Mouse (Mus musculus) intestine, postnatal 0 days (tissue): ENCODE measurements around the gene Ppp1r3a. TPM values are rescaled to one million over a fixed set of nuclear protein-coding genes. Genes with fewer than 3 reads are reported as not detected.

ENCODE experiments used
- ATAC-seq: fragments of 200-750 bp; cut with Nextera tagmentation; 2 replicates; pipeline ENCODE4 v1.8.0; 2017; ENCODE audit warnings: mild to moderate bottlenecking, moderate TSS enrichment, moderate library complexity
- H3K27ac ChIP-seq: fragments of 300-500 bp; sonication (generic); 2 replicates; pipeline ENCODE4 v1.5.1; 2014; ENCODE audit warnings: mild to moderate bottlenecking, low read depth, low read length, moderate library complexity
- H3K27me3 ChIP-seq: fragments of 300-500 bp; sonication (generic); replicated peaks from 2 replicates; pipeline ENCODE4 v1.6.1; 2014; ENCODE audit warnings: low read length, mixed read lengths; ENCODE audit not compliant: control insufficient read depth, insufficient read depth
- H3K36me3 ChIP-seq: fragments of 300-500 bp; sonication (generic); 2 replicates; pipeline ENCODE4 v1.6.1; 2014; ENCODE audit warnings: mild to moderate bottlenecking, moderate library complexity; ENCODE audit not compliant: control insufficient read depth, insufficient read depth
- H3K4me1 ChIP-seq: fragments of 300-500 bp; sonication (generic); replicated peaks from 2 replicates; pipeline ENCODE4 v1.6.1; 2014; ENCODE audit warnings: antibody characterized with exemption, low read length, mixed read lengths; ENCODE audit not compliant: control insufficient read depth, insufficient read depth
- H3K4me2 ChIP-seq: fragments of 300-500 bp; sonication (generic); replicated peaks from 2 replicates; pipeline ENCODE4 v1.6.1; 2014; ENCODE audit warnings: low read depth, mild to moderate bottlenecking, moderate library complexity
- H3K4me3 ChIP-seq: fragments of 300-500 bp; sonication (generic); 2 replicates; pipeline ENCODE4 v1.5.1; 2014; ENCODE audit warnings: low read depth, low read length
- H3K9ac ChIP-seq: fragments of 300-500 bp; sonication (generic); 2 replicates; pipeline ENCODE4 v1.6.1; 2014; ENCODE audit warnings: mild to moderate bottlenecking, low read depth, low read length
- H3K9me3 ChIP-seq: fragments of 300-500 bp; sonication (generic); 2 replicates; pipeline ENCODE4 v1.6.1; 2016; ENCODE audit warnings: mixed run types; ENCODE audit not compliant: control insufficient read depth
- CTCF ChIP-seq: sonication (generic); IDR thresholded peaks from 2 replicates; pipeline ENCODE4 v1.5.1; 2016; ENCODE audit warnings: low read depth, mild to moderate bottlenecking, control low read depth, antibody characterized with exemption, moderate library complexity
- WGBS: fragments of 180-500 bp; shearing (Covaris S2); extraction: QIAGEN DNeasy Blood & Tissue Kit; methylation state at CpG from one replicate; pipeline ENCODE4 v1.1.7; 2014; 5-methylcytosine and 5-hydroxymethylcytosine counted together
- polyA plus RNA-seq: library from polyadenylated mRNA; unstranded; fragments of >200 nt; fragmentation: Nextera tagmentation; extraction: Ambion mirVana; gene quantifications from 2 replicates; pipeline ENCODE4 v1.2.1, GENCODE M21; 2015

The Ppp1r3a gene
- polyA plus RNA-seq, result not detected in 2 replicates

DNA sequence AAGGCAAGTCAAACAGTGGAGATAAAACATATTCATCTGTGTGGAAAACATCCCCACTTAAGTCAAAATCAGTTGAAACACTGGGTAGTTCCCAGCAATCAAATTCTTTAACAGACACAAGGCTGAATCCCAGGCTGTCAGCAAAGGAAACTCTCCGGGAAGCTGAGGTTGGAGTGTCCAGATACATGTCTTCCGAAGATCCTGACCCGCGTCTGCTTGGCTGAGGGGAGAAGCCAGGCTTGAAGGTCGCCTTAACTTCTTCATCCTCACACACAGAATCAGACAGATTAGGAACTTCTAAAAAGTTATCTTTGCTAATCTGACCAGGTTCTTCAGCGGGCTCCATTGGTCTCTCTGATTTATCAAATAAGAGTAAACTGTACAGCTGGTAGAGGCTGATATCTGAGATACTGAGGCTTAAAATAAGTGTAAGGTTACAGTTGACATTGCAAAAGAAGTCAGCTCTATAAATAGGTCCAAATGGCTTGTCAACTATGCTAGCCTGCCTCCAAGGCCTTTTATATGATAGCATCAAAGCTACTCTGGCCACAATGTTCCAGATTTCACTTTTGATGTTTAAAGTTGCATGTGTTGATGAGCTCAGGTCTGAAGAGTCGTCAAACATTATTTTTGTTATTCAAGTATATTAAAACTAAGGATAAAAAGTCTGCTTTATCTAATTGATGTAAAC lies at the start of gene Ppp1r3a:
Ppp1r3a (minus strand) TSS at position 374 of the 691 bp plus-strand sequence.
- no peak for TF ChIP-seq CTCF
- Histone ChIP-seq H3K27me3 (no peaks in the 10 kb centered on the region), H3K4me2 (no peak within 1 kb of the TSS), H3K27ac (no peak within 1 kb of the TSS), H3K4me3 (no peak within 1 kb of the TSS), H3K36me3 (no peaks in the 10 kb centered on the region), H3K4me1 (no peaks in the 10 kb centered on the region), H3K9ac (no peak within 1 kb of the TSS), H3K9me3 (no peaks in the 10 kb centered on the region)
- ATAC-seq, result no peak
- WGBS, result 82% methylated on average over 7 of the region's 7 CpGs

DNA sequence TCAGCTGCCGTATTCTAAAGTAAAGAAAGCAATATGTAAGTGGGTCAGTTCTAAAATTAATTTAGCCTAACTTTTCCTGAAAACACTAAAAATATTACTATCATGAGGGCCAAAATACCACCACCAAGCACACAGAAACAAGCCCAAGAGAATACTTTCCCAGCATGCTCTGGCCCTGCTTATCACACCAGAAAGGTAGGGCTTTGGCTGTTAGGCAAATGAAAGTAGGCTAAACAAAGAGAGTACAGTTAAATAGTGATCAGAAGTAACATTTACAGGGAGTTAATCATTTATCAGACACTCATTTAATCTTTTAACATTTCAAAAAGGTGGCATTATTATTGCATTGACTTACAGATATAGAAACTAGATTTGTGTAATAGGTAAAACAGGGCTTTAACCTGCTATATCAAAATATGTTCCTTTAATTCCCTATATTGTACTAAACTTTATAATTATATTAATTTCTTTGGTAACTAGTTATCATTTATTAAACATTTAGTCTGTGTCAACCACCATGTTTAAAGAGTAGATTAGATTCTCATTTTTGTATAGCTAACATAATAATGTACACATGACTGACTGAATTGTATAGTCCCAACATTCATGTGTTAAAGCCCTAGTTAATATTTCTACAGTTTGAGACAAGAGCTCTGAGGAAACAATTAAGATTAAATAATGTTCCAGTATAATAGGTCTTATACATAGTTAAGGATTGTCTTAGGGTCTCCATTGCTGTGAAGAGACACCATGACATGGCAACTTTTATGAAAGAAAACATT lies 32.3 kb upstream of the Ppp1r3a start:
- TF ChIP-seq CTCF, result no peak
- Histone ChIP-seq H3K4me1 (no peaks in the 10 kb centered on the region), H3K4me2 (no peak overlapping the region), H3K27me3 (no peaks in the 10 kb centered on the region), H3K36me3 (no peaks in the 10 kb centered on the region), H3K27ac (no peak overlapping the region), H3K4me3 (no peak overlapping the region), H3K9ac (no peak overlapping the region), H3K9me3 (no peaks in the 10 kb centered on the region)
- ATAC-seq, result no peak
- 72% methylated on average over 1 of the region's 1 CpGs for WGBS

DNA sequence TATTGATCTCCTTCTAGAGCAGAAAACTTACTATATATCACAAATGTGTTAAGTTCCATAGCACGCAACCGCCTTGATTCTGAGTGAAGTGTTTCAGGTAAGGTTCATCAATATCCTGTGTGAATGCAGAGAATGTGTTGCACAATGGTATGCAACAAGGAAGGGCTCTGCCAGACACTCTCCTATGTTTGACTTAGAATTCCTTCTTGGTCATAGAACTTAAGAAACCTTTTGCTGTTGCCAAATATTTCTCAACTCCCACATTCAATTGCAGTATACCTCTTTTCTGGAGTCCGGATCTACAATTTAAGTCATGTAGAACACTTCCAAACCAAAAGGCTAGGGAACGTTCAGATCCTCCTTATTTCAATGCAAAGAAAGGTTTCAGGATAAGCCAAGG lies 22.8 kb upstream of the Ppp1r3a start:
- Histone ChIP-seq H3K4me1 (no peaks in the 10 kb centered on the region), H3K4me3 (no peak overlapping the region), H3K9me3 (no peaks in the 10 kb centered on the region), H3K9ac (no peak overlapping the region), H3K27me3 (no peaks in the 10 kb centered on the region), H3K36me3 (no peaks in the 10 kb centered on the region), H3K27ac (no peak overlapping the region), H3K4me2 (no peak overlapping the region)
- WGBS, result 89% methylated on average over 4 of the region's 4 CpGs
- no peak for TF ChIP-seq CTCF
- ATAC-seq, result no peak

DNA sequence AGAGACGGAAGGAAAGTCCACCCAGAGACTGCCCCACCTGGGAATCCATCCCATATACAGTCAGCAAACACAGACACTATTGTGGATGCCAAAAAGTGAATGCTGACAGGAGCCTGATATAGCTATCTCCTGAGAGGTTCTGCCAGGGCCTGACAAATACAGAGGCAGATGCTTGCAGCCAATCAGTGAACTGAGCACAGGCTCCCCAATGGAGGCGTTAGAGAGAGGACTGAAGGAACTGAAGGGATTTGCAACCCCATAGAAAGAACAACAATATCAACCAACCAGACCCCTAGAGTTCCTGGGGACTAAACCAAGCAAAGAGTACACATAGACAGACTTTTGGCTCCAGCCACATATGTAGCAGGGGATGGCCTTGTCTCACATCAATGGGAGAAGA lies 16.6 kb upstream of the Ppp1r3a start:
- ATAC-seq, result no peak
- Histone ChIP-seq H3K27ac (no peak overlapping the region), H3K36me3 (no peaks in the 10 kb centered on the region), H3K4me3 (no peak overlapping the region), H3K4me2 (no peak overlapping the region), H3K9ac (no peak overlapping the region), H3K4me1 (no peaks in the 10 kb centered on the region), H3K9me3 (no peaks in the 10 kb centered on the region), H3K27me3 (no peaks in the 10 kb centered on the region)
- WGBS, result 80% methylated on average over 2 of the region's 2 CpGs
- no peak for TF ChIP-seq CTCF

DNA sequence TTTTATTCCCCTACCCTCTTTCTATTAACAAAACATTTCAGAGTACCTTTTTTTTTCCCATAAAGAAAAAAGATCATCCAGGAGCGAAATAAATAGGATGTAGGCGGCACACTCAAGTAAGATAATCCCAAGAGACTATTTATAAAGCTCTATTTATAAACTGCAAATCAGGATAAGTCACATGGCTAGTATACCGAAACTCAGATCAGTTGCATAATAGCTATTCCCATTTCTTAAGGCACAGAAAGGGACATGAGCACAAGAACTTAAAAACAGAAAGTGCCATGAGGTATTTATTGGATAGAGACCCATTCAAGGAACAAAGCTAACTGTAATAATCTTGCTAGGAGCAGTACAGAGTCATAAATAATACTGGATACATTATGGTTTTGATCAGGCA lies 2.4 kb upstream of the Ppp1r3a start:
- Histone ChIP-seq H3K27me3 (no peaks in the 10 kb centered on the region), H3K36me3 (no peaks in the 10 kb centered on the region), H3K9ac (no peak overlapping the region), H3K27ac (no peak overlapping the region), H3K9me3 (no peaks in the 10 kb centered on the region), H3K4me3 (no peak overlapping the region), H3K4me2 (no peak overlapping the region), H3K4me1 (no peaks in the 10 kb centered on the region)
- no peak for ATAC-seq
- TF ChIP-seq CTCF, result no peak
- 72% methylated on average over 3 of the region's 3 CpGs for WGBS

DNA sequence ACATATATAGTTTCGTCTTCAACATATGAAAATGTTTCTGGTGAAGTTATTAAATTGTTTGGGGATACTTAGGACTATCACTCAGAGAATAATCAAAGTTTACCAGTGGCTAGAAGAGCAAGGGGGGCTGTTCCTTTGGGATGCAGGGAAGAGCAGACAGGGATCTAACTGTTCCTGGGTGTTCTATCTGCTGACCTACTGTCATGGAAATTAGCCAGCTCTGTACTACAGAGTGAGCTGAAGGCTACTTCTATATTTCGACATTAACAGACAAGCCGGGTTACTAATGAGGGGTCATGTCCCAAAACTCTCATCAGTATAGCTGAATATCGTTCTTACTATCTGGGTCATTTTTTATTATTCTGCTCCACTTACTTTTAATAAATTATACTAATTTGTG lies 1.6 kb downstream of the Ppp1r3a start:
- TF ChIP-seq CTCF, result no peak
- Histone ChIP-seq H3K4me2 (no peak overlapping the region), H3K27me3 (no peaks in the 10 kb centered on the region), H3K4me1 (no peaks in the 10 kb centered on the region), H3K4me3 (no peak overlapping the region), H3K9me3 (no peaks in the 10 kb centered on the region), H3K27ac (no peak overlapping the region), H3K36me3 (no peaks in the 10 kb centered on the region), H3K9ac (no peak overlapping the region)
- ATAC-seq, result no peak
- 82% methylated on average over 4 of the region's 4 CpGs for WGBS
